Mouse (Mus musculus) forebrain, embryonic 16.5 days (tissue): ENCODE data around the gene Cacna2d3. TPM values are rescaled to one million over a fixed set of nuclear protein-coding genes. Genes with fewer than 3 reads are reported as not detected.

Experiments
- ATAC-seq: fragments of 200-750 bp; cut with Nextera tagmentation; 2 replicates; pipeline ENCODE4 v1.8.0; 2017; ENCODE audit warnings: mild to moderate bottlenecking, moderate library complexity
- H3K27ac ChIP-seq: fragments of 300-500 bp; sonication (generic); 2 replicates; pipeline ENCODE4 v1.5.1; 2014; ENCODE audit warnings: low read length, control low read depth
- H3K27me3 ChIP-seq: fragments of 300-500 bp; sonication (generic); replicated peaks from 2 replicates; pipeline ENCODE4 v1.6.1; 2014; ENCODE audit warnings: low read length; ENCODE audit not compliant: control insufficient read depth, insufficient read depth
- H3K36me3 ChIP-seq: fragments of 300-500 bp; sonication (generic); 2 replicates; pipeline ENCODE4 v1.6.1; 2014; ENCODE audit not compliant: control insufficient read depth, insufficient read depth
- H3K4me1 ChIP-seq: fragments of 300-500 bp; sonication (generic); replicated peaks from 2 replicates; pipeline ENCODE4 v1.6.1; 2014; ENCODE audit warnings: low read length; ENCODE audit not compliant: control insufficient read depth, insufficient read depth
- H3K4me2 ChIP-seq: fragments of 300-500 bp; sonication (generic); 2 replicates; pipeline ENCODE4 v1.6.1; 2014; ENCODE audit warnings: mild to moderate bottlenecking, low read length, control low read depth
- H3K4me3 ChIP-seq: fragments of 300-500 bp; sonication (generic); replicated peaks from 2 replicates; pipeline ENCODE4 v1.5.1; 2014; ENCODE audit warnings: mild to moderate bottlenecking, low read length, control low read depth
- H3K9ac ChIP-seq: fragments of 300-500 bp; sonication (generic); replicated peaks from 2 replicates; pipeline ENCODE4 v1.6.1; 2014; ENCODE audit warnings: low read depth, low read length, control low read depth
- H3K9me3 ChIP-seq: fragments of 300-500 bp; sonication (generic); 2 replicates; pipeline ENCODE4 v1.6.1; 2016; ENCODE audit warnings: low read length; ENCODE audit not compliant: control insufficient read depth
- WGBS: fragments of 180-500 bp; shearing (Covaris S2); extraction: QIAGEN DNeasy Blood & Tissue Kit; methylation state at CpG from one replicate; pipeline ENCODE4 v1.1.7; 2014; 5-methylcytosine and 5-hydroxymethylcytosine counted together
- polyA plus RNA-seq: library from polyadenylated mRNA; unstranded; fragments of >200 nt; fragmentation: Nextera tagmentation; extraction: Ambion mirVana; gene quantifications from 2 replicates; pipeline ENCODE4 v1.2.1, GENCODE M21; 2015

The Cacna2d3 gene
- polyA plus RNA-seq, 1 experiment from 2014 or later = 34.0 TPM

DNA sequence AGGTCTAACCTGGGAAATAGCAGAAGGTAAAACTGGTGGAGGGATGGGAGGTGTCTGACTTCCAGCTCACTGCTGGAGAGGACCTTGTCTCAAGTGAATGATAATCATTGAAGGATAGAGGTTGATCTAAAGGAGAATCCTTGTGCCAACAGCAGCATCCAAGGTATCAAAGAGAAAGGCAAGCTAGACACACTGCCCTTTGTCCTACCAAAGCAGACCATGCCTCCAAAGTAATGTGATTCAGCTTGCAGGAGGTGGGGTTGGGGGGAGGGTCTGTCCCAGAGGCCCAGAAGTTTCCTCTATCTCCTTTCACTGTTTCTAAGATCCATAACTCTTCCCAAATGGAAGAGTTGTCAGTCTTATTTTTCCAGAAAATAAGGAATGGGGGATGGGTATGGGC is 754.8 kb downstream of the Cacna2d3 start:
- Histone ChIP-seq H3K9me3 (no peaks in the 10 kb centered on the region), H3K4me1 (no peaks in the 10 kb centered on the region), H3K9ac (no peak overlapping the region), H3K27me3 (no peaks in the 10 kb centered on the region), H3K36me3 (no peaks in the 10 kb centered on the region), H3K4me3 (no peak overlapping the region), H3K4me2 (no peak overlapping the region), H3K27ac (no peak overlapping the region)
- ATAC-seq = no peak

DNA sequence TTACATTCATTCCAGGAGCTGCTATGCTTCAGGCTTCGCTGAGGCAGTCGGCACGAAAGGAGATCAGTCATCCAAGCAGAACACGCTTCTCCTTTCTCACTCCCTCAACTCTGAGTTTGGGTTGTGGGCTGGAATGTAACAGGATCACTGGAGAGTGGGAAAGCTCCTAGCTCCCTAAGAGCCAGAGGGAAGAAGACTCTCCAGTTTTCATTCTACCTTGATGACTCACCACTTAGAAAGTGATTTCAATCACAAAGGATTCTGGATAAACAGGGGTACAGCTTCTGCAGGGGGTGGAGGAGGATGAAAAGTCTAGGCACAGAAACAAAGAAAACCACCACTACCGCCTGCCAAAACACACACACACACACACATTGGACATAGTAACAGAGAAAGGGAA is 760.3 kb downstream of the Cacna2d3 start:
- Histone ChIP-seq H3K4me3 (no peak overlapping the region), H3K4me1 (peaks cover 16% of the 10 kb centered on the region), H3K9me3 (no peaks in the 10 kb centered on the region), H3K36me3 (no peaks in the 10 kb centered on the region), H3K4me2 (no peak overlapping the region), H3K27ac (no peak overlapping the region), H3K9ac (no peak overlapping the region), H3K27me3 (no peaks in the 10 kb centered on the region)
- WGBS = 86% methylated on average over 5 of the region's 5 CpGs
- ATAC-seq = no peak

DNA sequence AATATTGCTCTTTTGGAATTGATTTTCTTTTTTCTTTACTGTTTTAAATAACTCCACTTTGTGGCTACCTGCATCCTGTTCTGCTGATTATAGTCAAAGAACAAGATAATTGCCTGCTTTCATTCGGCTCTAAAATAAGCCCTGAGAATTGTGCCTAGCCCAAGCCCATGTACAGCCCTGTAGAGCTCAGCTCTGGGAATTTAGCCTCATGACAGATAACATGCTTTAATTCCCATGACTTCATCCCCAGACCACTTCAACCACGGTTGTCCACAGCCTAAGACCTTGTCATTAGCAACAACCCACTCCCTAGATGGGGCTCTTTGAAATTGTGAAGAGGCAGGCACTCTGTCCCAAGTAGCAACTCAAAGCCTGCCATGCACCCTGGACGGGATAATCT is 762.6 kb downstream of the Cacna2d3 start:
- Histone ChIP-seq H3K36me3 (no peaks in the 10 kb centered on the region), H3K4me1 (peaks cover 28% of the 10 kb centered on the region), H3K9ac (no peak overlapping the region), H3K4me3 (no peak overlapping the region), H3K27me3 (no peaks in the 10 kb centered on the region), H3K9me3 (no peaks in the 10 kb centered on the region), H3K4me2 (no peak overlapping the region), H3K27ac (peak overlapping the region; percentile 81)
- WGBS = 17% methylated on average over 3 of the region's 3 CpGs
- peak; percentile 19 for ATAC-seq

DNA sequence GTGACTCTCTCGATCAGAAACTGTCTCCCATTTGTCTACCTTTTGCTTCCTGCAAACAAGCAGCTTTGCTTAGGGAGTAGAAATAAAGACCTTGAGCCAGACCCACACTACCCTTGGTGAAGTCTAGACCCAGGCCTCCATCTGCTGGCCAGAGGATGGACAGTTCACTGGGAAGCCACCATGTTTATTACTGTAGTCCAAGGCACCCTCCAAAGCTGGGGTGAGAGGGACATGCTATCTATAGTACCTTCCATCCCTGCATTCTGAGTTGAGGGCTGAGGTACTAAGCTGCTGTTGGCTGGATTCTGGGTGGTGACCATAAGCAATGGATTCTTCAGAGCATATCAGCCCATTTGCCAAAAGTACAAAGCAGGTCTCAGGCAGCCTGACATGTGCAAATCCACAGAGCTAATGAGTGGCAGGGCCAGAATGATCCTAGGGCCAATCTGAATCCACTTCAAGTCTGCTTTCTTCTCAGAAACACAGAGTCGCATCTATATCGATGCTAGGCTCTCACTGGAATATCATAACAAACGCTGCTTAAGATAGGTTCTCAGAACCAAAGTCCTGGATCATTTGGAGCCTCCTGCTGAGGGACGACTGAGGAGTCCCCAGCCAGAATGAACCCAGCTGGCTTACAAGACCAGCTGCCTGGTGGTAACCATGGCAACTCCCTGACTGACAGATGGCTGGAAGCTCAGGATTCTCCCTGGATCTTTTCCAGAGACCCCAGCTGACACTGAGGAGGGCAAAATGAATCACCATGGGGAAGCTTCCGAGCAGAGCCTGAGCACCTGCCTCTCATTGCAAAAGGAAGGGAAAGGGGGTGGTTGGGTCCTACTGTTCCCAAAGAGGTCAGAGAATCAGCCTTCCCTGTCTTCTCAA is 763.3 kb downstream of the Cacna2d3 start:
- Histone ChIP-seq H3K27me3 (no peaks in the 10 kb centered on the region), H3K4me1 (peaks cover 33% of the 10 kb centered on the region), H3K4me2 (no peak overlapping the region), H3K9ac (no peak overlapping the region), H3K36me3 (no peaks in the 10 kb centered on the region), H3K9me3 (no peaks in the 10 kb centered on the region), H3K4me3 (no peak overlapping the region), H3K27ac (peak overlapping the region; percentile 81)
- 10% methylated on average over 6 of the region's 6 CpGs for WGBS
- ATAC-seq = peak; percentile 90

DNA sequence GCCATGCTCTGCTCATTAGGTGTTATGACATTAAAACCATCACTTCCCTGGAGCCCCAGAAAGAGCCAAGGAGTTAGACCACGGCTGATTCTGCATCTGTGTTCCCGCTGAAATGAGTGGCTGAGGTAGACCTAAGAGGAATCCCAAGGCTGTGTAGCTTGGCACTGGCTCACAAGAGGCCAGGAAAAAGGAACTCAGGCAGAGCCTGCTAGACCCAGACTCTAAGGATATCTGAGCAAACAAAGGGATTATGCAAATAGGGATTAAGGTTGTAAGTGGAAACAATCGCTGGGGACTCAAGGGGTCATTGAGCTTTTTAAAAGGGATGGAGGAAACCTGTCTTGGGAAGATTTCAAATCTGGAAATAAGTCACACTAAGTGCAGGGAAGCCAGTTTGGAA is 766.5 kb downstream of the Cacna2d3 start:
- no peak overlapping the region for H3K4me3 ChIP-seq
- WGBS = under 1% methylated on average over 3 of the region's 3 CpGs
- H3K9me3 ChIP-seq = no peaks in the 10 kb centered on the region
- no peak overlapping the region for H3K9ac ChIP-seq
- peaks cover 36% of the 10 kb centered on the region for H3K4me1 ChIP-seq
- no peaks in the 10 kb centered on the region for H3K36me3 ChIP-seq
- no peak overlapping the region for H3K4me2 ChIP-seq
- ATAC-seq = no peak
- peak overlapping the region; percentile 72 for H3K27ac ChIP-seq
- H3K27me3 ChIP-seq = no peaks in the 10 kb centered on the region

DNA sequence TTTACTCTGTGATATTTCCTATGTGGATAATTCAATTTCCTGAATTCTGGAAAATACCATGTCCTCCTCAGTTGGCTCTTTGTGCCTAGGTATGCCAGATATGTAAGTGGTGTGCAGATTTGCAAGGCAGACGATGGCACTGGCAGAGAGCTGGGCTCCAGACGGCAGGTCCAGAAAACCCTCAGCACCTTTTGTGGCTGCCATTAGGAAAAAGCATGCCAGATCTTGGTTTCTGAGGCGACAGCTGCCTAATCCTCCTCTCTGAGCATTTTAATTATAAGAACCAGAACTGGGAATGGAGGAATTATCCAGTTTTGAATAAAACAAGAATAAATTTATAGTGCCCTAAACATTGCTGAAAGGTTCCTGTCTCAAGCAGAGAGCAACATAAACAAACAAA is 767.1 kb downstream of the Cacna2d3 start:
- Histone ChIP-seq H3K27ac (peak overlapping the region; percentile 72), H3K4me3 (no peak overlapping the region), H3K4me2 (no peak overlapping the region), H3K36me3 (no peaks in the 10 kb centered on the region), H3K9ac (no peak overlapping the region), H3K27me3 (no peaks in the 10 kb centered on the region), H3K9me3 (no peaks in the 10 kb centered on the region), H3K4me1 (peaks cover 36% of the 10 kb centered on the region)
- WGBS = 10% methylated on average over 3 of the region's 3 CpGs
- ATAC-seq = peak; percentile 63

DNA sequence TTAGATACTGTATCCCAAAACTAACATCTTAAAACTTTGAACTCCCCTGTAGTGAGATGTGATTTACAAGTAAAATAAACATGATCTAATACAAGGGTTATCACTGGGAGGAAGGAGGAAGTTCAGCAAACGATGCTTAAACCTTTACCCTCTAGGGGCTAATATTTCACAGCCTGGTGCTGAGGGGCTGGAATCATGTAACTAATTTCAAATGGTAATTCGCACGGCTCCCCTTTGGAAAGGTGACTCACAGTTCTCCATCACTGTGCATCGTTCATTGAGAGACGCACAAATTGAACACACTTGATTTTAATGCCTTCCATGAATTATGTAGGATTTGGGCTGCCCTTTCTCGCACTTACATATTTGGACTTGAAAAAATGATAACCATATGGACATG is 767.6 kb downstream of the Cacna2d3 start:
- Histone ChIP-seq H3K4me3 (no peak overlapping the region), H3K27ac (no peak overlapping the region), H3K27me3 (no peaks in the 10 kb centered on the region), H3K9ac (no peak overlapping the region), H3K4me2 (no peak overlapping the region), H3K4me1 (peaks cover 35% of the 10 kb centered on the region), H3K36me3 (no peaks in the 10 kb centered on the region), H3K9me3 (no peaks in the 10 kb centered on the region)
- ATAC-seq = no peak
- WGBS = 30% methylated on average over 6 of the region's 6 CpGs

DNA sequence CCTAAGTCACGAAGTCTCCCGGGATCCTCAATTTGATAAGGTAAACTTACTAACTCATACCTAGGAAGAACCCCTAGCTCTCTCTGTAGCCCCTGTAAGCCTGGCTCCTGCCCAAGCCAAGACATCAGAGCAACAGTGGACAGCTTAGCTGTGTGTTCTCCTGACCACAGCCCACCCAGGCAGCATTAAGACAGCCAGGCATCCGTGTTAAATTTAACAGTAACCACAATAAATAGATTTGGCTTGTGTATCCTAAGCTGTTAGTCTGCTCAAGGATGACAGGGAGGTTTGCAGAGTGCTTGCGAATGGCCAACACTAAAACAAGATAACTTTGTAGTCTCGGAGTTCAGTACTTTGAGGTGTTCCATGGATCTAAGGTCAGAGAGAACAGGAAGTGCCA is 768.3 kb downstream of the Cacna2d3 start:
- Histone ChIP-seq H3K4me1 (peaks cover 28% of the 10 kb centered on the region), H3K36me3 (no peaks in the 10 kb centered on the region), H3K9ac (no peak overlapping the region), H3K27me3 (no peaks in the 10 kb centered on the region), H3K27ac (no peak overlapping the region), H3K4me3 (no peak overlapping the region), H3K4me2 (no peak overlapping the region), H3K9me3 (no peaks in the 10 kb centered on the region)
- ATAC-seq = no peak
- WGBS = 77% methylated on average over 5 of the region's 5 CpGs

DNA sequence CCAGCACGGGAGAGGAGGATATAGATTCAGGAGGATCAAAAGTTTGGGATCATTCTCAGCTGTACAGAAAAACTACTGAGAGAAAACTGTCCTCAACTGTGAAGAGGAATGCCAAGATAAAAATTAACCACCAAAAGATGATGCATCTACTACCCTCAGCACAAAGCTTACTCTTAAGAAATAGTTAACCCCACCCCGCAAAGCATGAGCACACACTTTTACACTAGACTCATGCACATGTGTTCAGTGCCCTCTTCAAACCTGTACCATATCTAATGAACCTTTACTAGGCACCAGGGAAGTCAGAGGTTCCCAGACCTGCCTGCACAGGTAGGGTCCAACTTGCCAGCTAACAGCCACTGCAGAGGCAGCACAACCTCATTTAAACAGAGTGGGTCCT is 771.2 kb downstream of the Cacna2d3 start:
- Histone ChIP-seq H3K9ac (no peak overlapping the region), H3K36me3 (no peaks in the 10 kb centered on the region), H3K27me3 (no peaks in the 10 kb centered on the region), H3K4me2 (no peak overlapping the region), H3K27ac (no peak overlapping the region), H3K4me3 (no peak overlapping the region), H3K9me3 (no peaks in the 10 kb centered on the region), H3K4me1 (peaks cover 27% of the 10 kb centered on the region)
- no peak for ATAC-seq
- 94% methylated on average over 2 of the region's 2 CpGs for WGBS
